Mouse (Mus musculus) forebrain, embryonic 12.5 days (tissue): ENCODE measurements around the gene Notch2. TPM values are rescaled to one million over a fixed set of nuclear protein-coding genes. Genes with fewer than 3 reads are reported as not detected.

Experiments
- ATAC-seq: fragments of 200-750 bp; cut with Nextera tagmentation; 2 replicates; pipeline ENCODE4 v1.8.0; 2017; ENCODE audit warnings: moderate TSS enrichment; ENCODE audit not compliant: low FRiP score
- H3K27ac ChIP-seq: fragments of 300-500 bp; sonication (generic); 2 replicates; pipeline ENCODE4 v1.5.1; 2016; ENCODE audit warnings: mild to moderate bottlenecking
- H3K27me3 ChIP-seq: fragments of 300-500 bp; sonication (generic); 2 replicates; pipeline ENCODE4 v1.6.1; 2016; ENCODE audit warnings: mild to moderate bottlenecking
- H3K36me3 ChIP-seq: fragments of 300-500 bp; sonication (generic); replicated peaks from 2 replicates; pipeline ENCODE4 v1.6.1; 2016; ENCODE audit warnings: mild to moderate bottlenecking
- H3K4me1 ChIP-seq: fragments of 300-500 bp; sonication (generic); 2 replicates; pipeline ENCODE4 v1.6.1; 2016
- H3K4me2 ChIP-seq: fragments of 300-500 bp; sonication (generic); 2 replicates; pipeline ENCODE4 v1.6.1; 2016; ENCODE audit warnings: mild to moderate bottlenecking, moderate library complexity
- H3K4me3 ChIP-seq: fragments of 300-500 bp; sonication (generic); replicated peaks from 2 replicates; pipeline ENCODE4 v1.5.1; 2016; ENCODE audit warnings: mild to moderate bottlenecking
- H3K9ac ChIP-seq: fragments of 300-500 bp; sonication (generic); 2 replicates; pipeline ENCODE4 v1.6.1; 2016; ENCODE audit warnings: mild to moderate bottlenecking
- H3K9me3 ChIP-seq: fragments of 300-500 bp; sonication (generic); 2 replicates; pipeline ENCODE4 v1.6.1; 2016
- WGBS: fragments of 180-500 bp; shearing (Covaris S2); methylation state at CpG from one replicate; pipeline ENCODE4 v1.1.7; 2016; 5-methylcytosine and 5-hydroxymethylcytosine counted together
- polyA plus RNA-seq: library from polyadenylated mRNA; unstranded; fragments of >200 nt; fragmentation: Nextera tagmentation; extraction: Ambion mirVana; gene quantifications from 2 replicates; pipeline ENCODE4 v1.2.1, GENCODE M21; 2016

The Notch2 gene
- polyA plus RNA-seq, 1 experiment from 2014 or later = 27.6 TPM

- no peak overlapping the region for H3K4me2 ChIP-seq
- H3K4me1 ChIP-seq = peaks cover 60% of the 10 kb centered on the region
- no peaks in the 10 kb centered on the region; the same call in 1 of the 2 replicates for H3K36me3 ChIP-seq
- H3K4me3 ChIP-seq = no peak overlapping the region
- 86% methylated on average over 4 of the region's 4 CpGs for WGBS
- no peak overlapping the region for H3K27ac ChIP-seq
- no peak for ATAC-seq
- H3K27me3 ChIP-seq = no peaks in the 10 kb centered on the region
- no peaks in the 10 kb centered on the region for H3K9me3 ChIP-seq
- H3K9ac ChIP-seq = no peak overlapping the region
These were observed 45.7 kb downstream of the Notch2 start for GRCm38 (mm10) chr3:98059076-98059475.

- no peaks in the 10 kb centered on the region for H3K9me3 ChIP-seq
These were observed 47.8 kb downstream of the Notch2 start for GRCm38 (mm10) chr3:98060981-98061660.

GRCm38 (mm10) chr3:98061661-98062330, 48.5 kb downstream of the Notch2 start:
- Histone ChIP-seq H3K9me3 (no peaks in the 10 kb centered on the region), H3K9ac (peak overlapping the region; percentile 38), H3K4me2 (peak overlapping the region; percentile 1), H3K27me3 (no peaks in the 10 kb centered on the region), H3K4me1 (peaks cover 53% of the 10 kb centered on the region), H3K4me3 (no peak overlapping the region), H3K36me3 (no peaks in the 10 kb centered on the region; the same call in 1 of the 2 replicates), H3K27ac (peak overlapping the region; percentile 97)
- WGBS = 39% methylated on average over 13 of the region's 13 CpGs
- peak; percentile 15; the same call in 1 of the 2 replicates for ATAC-seq

More at GRCm38 (mm10) chr3:98060981-98061660, 47.8 kb downstream of the Notch2 start:
- Histone ChIP-seq H3K4me1 (peaks cover 57% of the 10 kb centered on the region), H3K4me3 (no peak overlapping the region), H3K27ac (peak overlapping the region; percentile 97), H3K27me3 (no peaks in the 10 kb centered on the region), H3K4me2 (0 out of 2 replicates have a peak overlapping the region, but pooled peaks have one; percentile 1), H3K36me3 (no peaks in the 10 kb centered on the region; the same call in 1 of the 2 replicates), H3K9ac (no peak overlapping the region)
- 25% methylated on average over 7 of the region's 7 CpGs for WGBS
- no peak for ATAC-seq

GRCm38 (mm10) chr3:98062591-98063185, 49.4 kb downstream of the Notch2 start:
- 32% methylated on average over 1 of the region's 1 CpGs for WGBS
- Histone ChIP-seq H3K4me1 (peaks cover 54% of the 10 kb centered on the region), H3K9me3 (no peaks in the 10 kb centered on the region), H3K4me3 (no peak overlapping the region), H3K36me3 (no peaks in the 10 kb centered on the region), H3K9ac (no peak overlapping the region; the same call in 1 of the 2 replicates), H3K27ac (peak overlapping the region; percentile 97), H3K4me2 (peak overlapping the region; percentile 27), H3K27me3 (no peaks in the 10 kb centered on the region)
- 0 out of 2 replicates have a peak, but pooled peaks have one; percentile 17 for ATAC-seq

GRCm38 (mm10) chr3:98063186-98063771, 50.0 kb downstream of the Notch2 start:
- H3K27me3 ChIP-seq = no peaks in the 10 kb centered on the region
- H3K4me2 ChIP-seq = peak overlapping the region; percentile 27
- peaks cover 59% of the 10 kb centered on the region for H3K4me1 ChIP-seq
- H3K27ac ChIP-seq = peak overlapping the region; percentile 97
- H3K9me3 ChIP-seq = no peaks in the 10 kb centered on the region
- H3K36me3 ChIP-seq = no peaks in the 10 kb centered on the region
- H3K9ac ChIP-seq = no peak overlapping the region; the same call in 1 of the 2 replicates
- H3K4me3 ChIP-seq = no peak overlapping the region
- WGBS = 13% methylated on average over 8 of the region's 8 CpGs
- peak; percentile 82 for ATAC-seq

GRCm38 (mm10) chr3:98063833-98064232, 50.5 kb downstream of the Notch2 start:
- Histone ChIP-seq H3K4me3 (no peak overlapping the region), H3K9me3 (no peaks in the 10 kb centered on the region), H3K27ac (peak overlapping the region; percentile 97), H3K4me1 (peaks cover 59% of the 10 kb centered on the region), H3K9ac (peak overlapping the region; percentile 18; the same call in 1 of the 2 replicates), H3K36me3 (no peaks in the 10 kb centered on the region), H3K4me2 (peak overlapping the region; percentile 27), H3K27me3 (no peaks in the 10 kb centered on the region)
- peak; percentile 56 for ATAC-seq
- WGBS = 13% methylated on average over 9 of the region's 9 CpGs

- H3K4me1 ChIP-seq = peaks cover 61% of the 10 kb centered on the region
- no peak overlapping the region; the same call in 1 of the 2 replicates for H3K4me2 ChIP-seq
- no peak overlapping the region for H3K4me3 ChIP-seq
- WGBS = 85% methylated on average over 8 of the region's 8 CpGs
- H3K36me3 ChIP-seq = no peaks in the 10 kb centered on the region
- no peaks in the 10 kb centered on the region for H3K27me3 ChIP-seq
- no peak for ATAC-seq
- peak overlapping the region; percentile 97 for H3K27ac ChIP-seq
- peak overlapping the region; percentile 12; the same call in 1 of the 2 replicates for H3K9ac ChIP-seq
- no peaks in the 10 kb centered on the region for H3K9me3 ChIP-seq
These were observed 51.7 kb downstream of the Notch2 start for GRCm38 (mm10) chr3:98065004-98065403.

GRCm38 (mm10) chr3:98066434-98066833, 53.1 kb downstream of the Notch2 start:
- WGBS = 85% methylated on average over 3 of the region's 3 CpGs
- Histone ChIP-seq H3K9me3 (no peaks in the 10 kb centered on the region), H3K4me3 (no peak overlapping the region), H3K9ac (no peak overlapping the region), H3K4me1 (peaks cover 48% of the 10 kb centered on the region), H3K36me3 (peaks cover 8% of the 10 kb centered on the region), H3K4me2 (no peak overlapping the region), H3K27me3 (no peaks in the 10 kb centered on the region), H3K27ac (no peak overlapping the region)
- no peak for ATAC-seq

- no peak for ATAC-seq
- no peak overlapping the region for H3K9ac ChIP-seq
- H3K4me3 ChIP-seq = no peak overlapping the region
- peaks cover 16% of the 10 kb centered on the region for H3K36me3 ChIP-seq
- WGBS = 89% methylated on average over 3 of the region's 3 CpGs
- H3K9me3 ChIP-seq = no peaks in the 10 kb centered on the region
- H3K27me3 ChIP-seq = no peaks in the 10 kb centered on the region
- no peak overlapping the region for H3K4me2 ChIP-seq
- peaks cover 38% of the 10 kb centered on the region for H3K4me1 ChIP-seq
- no peak overlapping the region for H3K27ac ChIP-seq
These were observed 54.1 kb downstream of the Notch2 start for GRCm38 (mm10) chr3:98067413-98067812.

- peaks cover 22% of the 10 kb centered on the region for H3K36me3 ChIP-seq
- H3K27ac ChIP-seq = peak overlapping the region; percentile 50; the same call in 1 of the 2 replicates
- H3K4me3 ChIP-seq = no peak overlapping the region
- H3K9ac ChIP-seq = no peak overlapping the region
- H3K4me2 ChIP-seq = no peak overlapping the region
- no peaks in the 10 kb centered on the region for H3K27me3 ChIP-seq
- ATAC-seq = no peak
- H3K9me3 ChIP-seq = no peaks in the 10 kb centered on the region
- 81% methylated on average over 12 of the region's 12 CpGs for WGBS
- peaks cover 32% of the 10 kb centered on the region for H3K4me1 ChIP-seq
These were observed 54.6 kb downstream of the Notch2 start for GRCm38 (mm10) chr3:98067852-98068491.

GRCm38 (mm10) chr3:98069161-98069560, 55.8 kb downstream of the Notch2 start:
- H3K27ac ChIP-seq = no peak overlapping the region
- no peaks in the 10 kb centered on the region for H3K9me3 ChIP-seq
- H3K4me2 ChIP-seq = no peak overlapping the region
- H3K4me1 ChIP-seq = peaks cover 20% of the 10 kb centered on the region
- H3K36me3 ChIP-seq = peaks cover 31% of the 10 kb centered on the region
- no peak for ATAC-seq
- no peak overlapping the region for H3K4me3 ChIP-seq
- no peak overlapping the region for H3K9ac ChIP-seq
- no peaks in the 10 kb centered on the region for H3K27me3 ChIP-seq
- 79% methylated on average over 7 of the region's 7 CpGs for WGBS
